Mouse (Mus musculus): ENCODE measurements around the gene Tspan1. TPM values are rescaled to one million over a fixed set of nuclear protein-coding genes. Genes with fewer than 3 reads are reported as not detected.

The Tspan1 gene
- polyA plus RNA-seq, 1 experiment from 2014 or later = not detected

GRCm38 (mm10) chr4:116123602-116124519, 43.5 kb downstream of the Tspan1 start, which contains the start of the genes Rad54l and Pomgnt1:
Gene Rad54l, minus strand, starts transcription at chr4:116123690.
Gene Pomgnt1, plus strand, starts transcription at chr4:116123840.
- Histone ChIP-seq H3K4me1 (ENCODE audit: insufficient read depth) (peaks cover 23% of the 10 kb centered on the region; the same call in 1 of the 2 replicates), H3K36me3 (replicated peaks; ENCODE audit: insufficient read depth, low read length) (no peaks in the 10 kb centered on the region), H3K4me2 (ENCODE audit: low read depth, low read length) (peak within 1 kb of the TSS; percentile 80), H3K27me3 (ENCODE audit: insufficient read depth, low read length) (no peaks in the 10 kb centered on the region), H3K4me3 (ENCODE audit: low read depth, low read length) (peak within 1 kb of the TSS; percentile 80), H3K9ac (replicated peaks) (peak within 1 kb of the TSS; percentile 77), H3K9me3 (ENCODE audit: low read length) (no peaks in the 10 kb centered on the region), H3K27ac (ENCODE audit: low read depth) (peak within 1 kb of the TSS; percentile 71)
- 5% methylated on average over 24 of the region's 24 CpGs for WGBS (ENCODE audit: insufficient replicate concordance)
- TF ChIP-seq EP300 (IDR thresholded peaks at IDR 0.05; ENCODE audit: low read depth) (no peak), CTCF (IDR thresholded peaks at IDR 0.05; ENCODE audit: low read depth) (peak; percentile 36)
- peak; percentile 87 for DNase-seq
- ATAC-seq = peak; percentile 98

GRCm38 (mm10) chr4:116122762-116123161, 44.6 kb downstream of the Tspan1 start:
- DNase-seq (no peak), ATAC-seq (no peak)
- H3K27me3 ChIP-seq (ENCODE audit: insufficient read depth, low read length) = no peaks in the 10 kb centered on the region
- H3K4me1 ChIP-seq (ENCODE audit: insufficient read depth) = peaks cover 23% of the 10 kb centered on the region; the same call in 1 of the 2 replicates
- H3K9me3 ChIP-seq (ENCODE audit: low read length) = no peaks in the 10 kb centered on the region
- H3K4me3 ChIP-seq (ENCODE audit: low read depth, low read length) = peak overlapping the region; percentile 80
- H3K27ac ChIP-seq (ENCODE audit: low read depth) = no peak overlapping the region; the same call in 1 of the 2 replicates
- no peaks in the 10 kb centered on the region for H3K36me3 ChIP-seq (replicated peaks; ENCODE audit: insufficient read depth, low read length)
- peak overlapping the region; percentile 80 for H3K4me2 ChIP-seq (ENCODE audit: low read depth, low read length)
- no peak for TF ChIP-seq EP300 (IDR thresholded peaks at IDR 0.05; ENCODE audit: low read depth)
- no peak for TF ChIP-seq CTCF (IDR thresholded peaks at IDR 0.05; ENCODE audit: low read depth)
- WGBS (ENCODE audit: insufficient replicate concordance) = 0% methylated on average over 1 of the region's 1 CpGs
- peak overlapping the region; percentile 77 for H3K9ac ChIP-seq (replicated peaks)

Other genes with a start within 250 kb of the Tspan1 start
- gene Dmbx1, start 227.7 kb downstream of the Tspan1 start, polyA plus RNA-seq (2015; fragmentation: Nextera tagmentation; extraction: Ambion mirVana) = not detected in 2 replicates
- 31.4 and 34.2 TPM in 2 replicates for gene Faah, start 149.7 kb downstream of the Tspan1 start, polyA plus RNA-seq (2015; fragmentation: Nextera tagmentation; extraction: Ambion mirVana)
- 8.4 and 8.7 TPM in 2 replicates for gene Nsun4, start 113.7 kb downstream of the Tspan1 start, polyA plus RNA-seq (2015; fragmentation: Nextera tagmentation; extraction: Ambion mirVana)
- 563 and 605 TPM in 2 replicates for gene Uqcrh, start 92.5 kb downstream of the Tspan1 start, polyA plus RNA-seq (2015; fragmentation: Nextera tagmentation; extraction: Ambion mirVana)
- 22.9 and 23.3 TPM in 2 replicates for gene Lrrc41, start 92.3 kb downstream of the Tspan1 start, polyA plus RNA-seq (2015; fragmentation: Nextera tagmentation; extraction: Ambion mirVana)
- gene Rad54l, start 43.9 kb downstream of the Tspan1 start, polyA plus RNA-seq (2015; fragmentation: Nextera tagmentation; extraction: Ambion mirVana) = 7.3 and 10.3 TPM in 2 replicates
- 8.8 and 9.2 TPM in 2 replicates for gene Pomgnt1, start 43.8 kb downstream of the Tspan1 start, polyA plus RNA-seq (2015; fragmentation: Nextera tagmentation; extraction: Ambion mirVana)
- 0.24 and 0.27 TPM in 2 replicates for gene Lurap1, start 16.3 kb downstream of the Tspan1 start, polyA plus RNA-seq (2015; fragmentation: Nextera tagmentation; extraction: Ambion mirVana)
- not detected in 2 replicates for gene 1700042G07Rik, start 5.8 kb upstream of the Tspan1 start, polyA plus RNA-seq (2015; fragmentation: Nextera tagmentation; extraction: Ambion mirVana)
- gene Gm49337, start 5.8 kb upstream of the Tspan1 start, polyA plus RNA-seq (2015; fragmentation: Nextera tagmentation; extraction: Ambion mirVana) = not detected in 2 replicates
- gene Pik3r3, start 54.0 kb upstream of the Tspan1 start, polyA plus RNA-seq (2015; fragmentation: Nextera tagmentation; extraction: Ambion mirVana) = 0.30 and 0.46 TPM in 2 replicates

All from liver, postnatal 0 days (tissue).